Mouse (Mus musculus): ENCODE measurements around the gene Klhdc4.

Klhdc4 gene

GRCm38 (mm10) chr8:121829048-121829776 lies at the start of gene Klhdc4:
Klhdc4 (minus strand) TSS chr8:121829569.
- DNase-seq (ENCODE audit: low read depth) = peak; percentile 96

- DNase-seq (ENCODE audit: low read depth) = no peak
These were observed 48.6 kb upstream of the Klhdc4 start for GRCm38 (mm10) chr8:121877828-121878480.

GRCm38 (mm10) chr8:121877212-121877611 lies 47.8 kb upstream of the Klhdc4 start:
- no peak for DNase-seq (ENCODE audit: low read depth)

GRCm38 (mm10) chr8:121875517-121875916 lies 46.1 kb upstream of the Klhdc4 start:
- no peak for DNase-seq (ENCODE audit: low read depth)

GRCm38 (mm10) chr8:121875045-121875444 lies 45.7 kb upstream of the Klhdc4 start:
- DNase-seq (ENCODE audit: low read depth) = no peak

GRCm38 (mm10) chr8:121874031-121874430 lies 44.7 kb upstream of the Klhdc4 start:
- DNase-seq (ENCODE audit: low read depth) = peak; percentile 89

GRCm38 (mm10) chr8:121871833-121872440 lies 42.6 kb upstream of the Klhdc4 start:
- peak; percentile 20 for DNase-seq (ENCODE audit: low read depth)

GRCm38 (mm10) chr8:121870190-121870589 lies 40.8 kb upstream of the Klhdc4 start:
- DNase-seq (ENCODE audit: low read depth) = no peak

GRCm38 (mm10) chr8:121868896-121869295 lies 39.5 kb upstream of the Klhdc4 start:
- no peak for DNase-seq (ENCODE audit: low read depth)

- no peak for DNase-seq (ENCODE audit: low read depth)
These were observed 38.8 kb upstream of the Klhdc4 start for GRCm38 (mm10) chr8:121868196-121868595.

GRCm38 (mm10) chr8:121865356-121865755 lies 36.0 kb upstream of the Klhdc4 start:
- DNase-seq (ENCODE audit: low read depth) = peak; percentile 29

- DNase-seq (ENCODE audit: low read depth) = peak; percentile 57
These were observed 32.6 kb upstream of the Klhdc4 start for GRCm38 (mm10) chr8:121861806-121862548.

GRCm38 (mm10) chr8:121861276-121861675 lies 31.9 kb upstream of the Klhdc4 start:
- peak; percentile 68 for DNase-seq (ENCODE audit: low read depth)

GRCm38 (mm10) chr8:121857747-121858146 lies 28.4 kb upstream of the Klhdc4 start:
- no peak for DNase-seq (ENCODE audit: low read depth)

- no peak for DNase-seq (ENCODE audit: low read depth)
These were observed 28.0 kb upstream of the Klhdc4 start for GRCm38 (mm10) chr8:121857331-121857730.

- no peak for DNase-seq (ENCODE audit: low read depth)
These were observed 26.8 kb upstream of the Klhdc4 start for GRCm38 (mm10) chr8:121856071-121856746.

GRCm38 (mm10) chr8:121853586-121853985 lies 24.2 kb upstream of the Klhdc4 start:
- DNase-seq (ENCODE audit: low read depth) = peak; percentile 56

GRCm38 (mm10) chr8:121852464-121852863 lies 23.1 kb upstream of the Klhdc4 start:
- no peak for DNase-seq (ENCODE audit: low read depth)

GRCm38 (mm10) chr8:121851716-121852115 lies 22.3 kb upstream of the Klhdc4 start:
- no peak for DNase-seq (ENCODE audit: low read depth)

- peak; percentile 99 for DNase-seq (ENCODE audit: low read depth)
These were observed 21.6 kb upstream of the Klhdc4 start for GRCm38 (mm10) chr8:121850821-121851470.

- peak; percentile 11 for DNase-seq (ENCODE audit: low read depth)
These were observed 21.1 kb upstream of the Klhdc4 start for GRCm38 (mm10) chr8:121850436-121850820.

All from NIH3T3 (cell line).